Mouse (Mus musculus): ENCODE results near the gene Pgf. TPM values are rescaled to one million over a fixed set of nuclear protein-coding genes. Genes with fewer than 3 reads are reported as not detected.

Gene Pgf
- 16.3 and 21.9 TPM in 2 replicates for polyA plus RNA-seq (2014; fragmentation: Nextera tagmentation; extraction: Ambion mirVana)

GRCm38 (mm10) chr12:85177740-85178239, at the start of gene Pgf:
Gene Pgf, minus strand, starts transcription at chr12:85177790.
- Histone ChIP-seq H3K4me1 (ENCODE audit: control insufficient read depth, insufficient read depth, low read length) (peaks cover 41% of the 10 kb centered on the region), H3K9me3 (ENCODE audit: control insufficient read depth, low read length) (no peaks in the 10 kb centered on the region), H3K4me3 (ENCODE audit: low read length) (peak within 1 kb of the TSS; percentile 33), H3K27me3 (ENCODE audit: control insufficient read depth, insufficient read depth, low read length) (no peaks in the 10 kb centered on the region; the same call in 1 of the 2 replicates), H3K36me3 (ENCODE audit: control insufficient read depth, insufficient read depth, low read length) (no peaks in the 10 kb centered on the region), H3K27ac (ENCODE audit: low read depth, low read length) (peak within 1 kb of the TSS; percentile 39; the same call in 1 of the 2 replicates), H3K4me2 (replicated peaks; ENCODE audit: low read depth, low read length) (peak within 1 kb of the TSS; percentile 73), H3K9ac (ENCODE audit: low read depth, low read length) (peak within 1 kb of the TSS; percentile 49)
- ATAC-seq (ENCODE audit: low FRiP score, low TSS enrichment): no peak
- WGBS: 71% methylated on average over 10 of the region's 10 CpGs

- H3K36me3 ChIP-seq (ENCODE audit: control insufficient read depth, insufficient read depth, low read length): peaks cover 46% of the 10 kb centered on the region
- H3K27ac ChIP-seq (ENCODE audit: low read depth, low read length): peak overlapping the region; percentile 90
- WGBS: 10% methylated on average over 7 of the region's 7 CpGs
Measured at GRCm38 (mm10) chr12:85227227-85227626, 49.6 kb upstream of the Pgf start.

GRCm38 (mm10) chr12:85219905-85220290, 42.3 kb upstream of the Pgf start:
- Histone ChIP-seq H3K4me3 (ENCODE audit: low read length) (peak overlapping the region; percentile 94), H3K9ac (ENCODE audit: low read depth, low read length) (peak overlapping the region; percentile 72), H3K9me3 (ENCODE audit: control insufficient read depth, low read length) (no peaks in the 10 kb centered on the region), H3K4me2 (replicated peaks; ENCODE audit: low read depth, low read length) (peak overlapping the region; percentile 75), H3K27ac (ENCODE audit: low read depth, low read length) (peak overlapping the region; percentile 57; the same call in 1 of the 2 replicates), H3K4me1 (ENCODE audit: control insufficient read depth, insufficient read depth, low read length) (peaks cover 16% of the 10 kb centered on the region), H3K36me3 (ENCODE audit: control insufficient read depth, insufficient read depth, low read length) (peaks cover 38% of the 10 kb centered on the region), H3K27me3 (ENCODE audit: control insufficient read depth, insufficient read depth, low read length) (no peaks in the 10 kb centered on the region)
- WGBS: 1% methylated on average over 12 of the region's 12 CpGs
- ATAC-seq (ENCODE audit: low FRiP score, low TSS enrichment): peak; percentile 3; the same call in 1 of the 2 replicates

More at GRCm38 (mm10) chr12:85227227-85227626, 49.6 kb upstream of the Pgf start:
- Histone ChIP-seq H3K27me3 (ENCODE audit: control insufficient read depth, insufficient read depth, low read length) (no peaks in the 10 kb centered on the region), H3K4me1 (ENCODE audit: control insufficient read depth, insufficient read depth, low read length) (peaks cover 29% of the 10 kb centered on the region), H3K9ac (ENCODE audit: low read depth, low read length) (no peak overlapping the region), H3K4me2 (replicated peaks; ENCODE audit: low read depth, low read length) (no peak overlapping the region), H3K4me3 (ENCODE audit: low read length) (no peak overlapping the region), H3K9me3 (ENCODE audit: control insufficient read depth, low read length) (no peaks in the 10 kb centered on the region)
- ATAC-seq (ENCODE audit: low FRiP score, low TSS enrichment): peak; percentile 92

GRCm38 (mm10) chr12:85219236-85219904, 41.8 kb upstream of the Pgf start, which contains the start of gene Eif2b2:
Gene Eif2b2, plus strand, starts transcription at chr12:85219481.
- Histone ChIP-seq H3K4me3 (ENCODE audit: low read length) (peak within 1 kb of the TSS; percentile 94), H3K9ac (ENCODE audit: low read depth, low read length) (peak within 1 kb of the TSS; percentile 72), H3K27me3 (ENCODE audit: control insufficient read depth, insufficient read depth, low read length) (no peaks in the 10 kb centered on the region), H3K4me1 (ENCODE audit: control insufficient read depth, insufficient read depth, low read length) (peaks cover 16% of the 10 kb centered on the region), H3K27ac (ENCODE audit: low read depth, low read length) (peak within 1 kb of the TSS; percentile 57), H3K36me3 (ENCODE audit: control insufficient read depth, insufficient read depth, low read length) (peaks cover 33% of the 10 kb centered on the region), H3K4me2 (replicated peaks; ENCODE audit: low read depth, low read length) (peak within 1 kb of the TSS; percentile 75), H3K9me3 (ENCODE audit: control insufficient read depth, low read length) (no peaks in the 10 kb centered on the region)
- ATAC-seq (ENCODE audit: low FRiP score, low TSS enrichment): peak; percentile 100
- under 1% methylated on average over 54 of the region's 54 CpGs for WGBS

GRCm38 (mm10) chr12:85217733-85218310, 40.2 kb upstream of the Pgf start:
- Histone ChIP-seq H3K9ac (ENCODE audit: low read depth, low read length) (no peak overlapping the region), H3K36me3 (ENCODE audit: control insufficient read depth, insufficient read depth, low read length) (peaks cover 18% of the 10 kb centered on the region), H3K27ac (ENCODE audit: low read depth, low read length) (no peak overlapping the region), H3K9me3 (ENCODE audit: control insufficient read depth, low read length) (no peaks in the 10 kb centered on the region), H3K4me1 (ENCODE audit: control insufficient read depth, insufficient read depth, low read length) (peaks cover 16% of the 10 kb centered on the region), H3K4me3 (ENCODE audit: low read length) (no peak overlapping the region), H3K4me2 (replicated peaks; ENCODE audit: low read depth, low read length) (no peak overlapping the region), H3K27me3 (ENCODE audit: control insufficient read depth, insufficient read depth, low read length) (no peaks in the 10 kb centered on the region)
- no peak for ATAC-seq (ENCODE audit: low FRiP score, low TSS enrichment)
- 88% methylated on average over 2 of the region's 2 CpGs for WGBS

- H3K36me3 ChIP-seq (ENCODE audit: control insufficient read depth, insufficient read depth, low read length): no peaks in the 10 kb centered on the region
- no peak for ATAC-seq (ENCODE audit: low FRiP score, low TSS enrichment)
- 90% methylated on average over 5 of the region's 5 CpGs for WGBS
Measured at GRCm38 (mm10) chr12:85215031-85215430, 37.4 kb upstream of the Pgf start.

GRCm38 (mm10) chr12:85208687-85209199, 31.2 kb upstream of the Pgf start:
- H3K4me2 ChIP-seq (replicated peaks; ENCODE audit: low read depth, low read length): no peak overlapping the region
- no peaks in the 10 kb centered on the region for H3K4me1 ChIP-seq (ENCODE audit: control insufficient read depth, insufficient read depth, low read length)
- no peaks in the 10 kb centered on the region for H3K9me3 ChIP-seq (ENCODE audit: control insufficient read depth, low read length)
- H3K27ac ChIP-seq (ENCODE audit: low read depth, low read length): no peak overlapping the region
- ATAC-seq (ENCODE audit: low FRiP score, low TSS enrichment): no peak
- no peak overlapping the region for H3K9ac ChIP-seq (ENCODE audit: low read depth, low read length)
- whole genome bisulfite sequencing: 30% methylated on average over 7 of the region's 7 CpGs
- no peaks in the 10 kb centered on the region for H3K36me3 ChIP-seq (ENCODE audit: control insufficient read depth, insufficient read depth, low read length)
- H3K27me3 ChIP-seq (ENCODE audit: control insufficient read depth, insufficient read depth, low read length): no peaks in the 10 kb centered on the region
- H3K4me3 ChIP-seq (ENCODE audit: low read length): no peak overlapping the region

More at GRCm38 (mm10) chr12:85215031-85215430, 37.4 kb upstream of the Pgf start:
- Histone ChIP-seq H3K4me3 (ENCODE audit: low read length) (no peak overlapping the region), H3K4me1 (ENCODE audit: control insufficient read depth, insufficient read depth, low read length) (peaks cover 4% of the 10 kb centered on the region; the same call in 1 of the 2 replicates), H3K27ac (ENCODE audit: low read depth, low read length) (no peak overlapping the region), H3K27me3 (ENCODE audit: control insufficient read depth, insufficient read depth, low read length) (no peaks in the 10 kb centered on the region), H3K4me2 (replicated peaks; ENCODE audit: low read depth, low read length) (no peak overlapping the region), H3K9ac (ENCODE audit: low read depth, low read length) (no peak overlapping the region), H3K9me3 (ENCODE audit: control insufficient read depth, low read length) (no peaks in the 10 kb centered on the region)

GRCm38 (mm10) chr12:85205425-85205824, 27.8 kb upstream of the Pgf start:
- ATAC-seq (ENCODE audit: low FRiP score, low TSS enrichment): no peak
- Histone ChIP-seq H3K9me3 (ENCODE audit: control insufficient read depth, low read length) (no peaks in the 10 kb centered on the region), H3K4me1 (ENCODE audit: control insufficient read depth, insufficient read depth, low read length) (peaks cover 14% of the 10 kb centered on the region), H3K9ac (ENCODE audit: low read depth, low read length) (no peak overlapping the region), H3K4me3 (ENCODE audit: low read length) (no peak overlapping the region), H3K36me3 (ENCODE audit: control insufficient read depth, insufficient read depth, low read length) (no peaks in the 10 kb centered on the region), H3K27me3 (ENCODE audit: control insufficient read depth, insufficient read depth, low read length) (no peaks in the 10 kb centered on the region), H3K27ac (ENCODE audit: low read depth, low read length) (no peak overlapping the region), H3K4me2 (replicated peaks; ENCODE audit: low read depth, low read length) (no peak overlapping the region)
- WGBS: 92% methylated on average over 10 of the region's 10 CpGs

GRCm38 (mm10) chr12:85204105-85204504, 26.5 kb upstream of the Pgf start:
- 54% methylated on average over 8 of the region's 8 CpGs for WGBS
- Histone ChIP-seq H3K4me2 (replicated peaks; ENCODE audit: low read depth, low read length) (no peak overlapping the region), H3K9me3 (ENCODE audit: control insufficient read depth, low read length) (no peaks in the 10 kb centered on the region), H3K27me3 (ENCODE audit: control insufficient read depth, insufficient read depth, low read length) (no peaks in the 10 kb centered on the region), H3K36me3 (ENCODE audit: control insufficient read depth, insufficient read depth, low read length) (no peaks in the 10 kb centered on the region), H3K4me3 (ENCODE audit: low read length) (no peak overlapping the region), H3K27ac (ENCODE audit: low read depth, low read length) (no peak overlapping the region), H3K9ac (ENCODE audit: low read depth, low read length) (no peak overlapping the region), H3K4me1 (ENCODE audit: control insufficient read depth, insufficient read depth, low read length) (peaks cover 14% of the 10 kb centered on the region)
- no peak for ATAC-seq (ENCODE audit: low FRiP score, low TSS enrichment)

All from kidney, embryonic 14.5 days (tissue).